Mouse (Mus musculus): Measurements from ENCODE around the gene Nexn. TPM values are rescaled to one million over a fixed set of nuclear protein-coding genes. Genes with fewer than 3 reads are reported as not detected.

Nexn gene
- polyA plus RNA-seq, 1 experiment from 2014 or later, result 18.1 TPM

GRCm38 (mm10) chr3:152208096-152208885 lies 57.9 kb downstream of the Nexn start:
- DNase-seq (ENCODE audit: low spot score), result no peak
- ATAC-seq (replicated peaks; ENCODE audit: low FRiP score, low read depth), result no peak
- H3K4me3 ChIP-seq (replicated peaks; ENCODE audit: low read depth, low read length), result no peak overlapping the region; the same call in 1 of the 2 replicates
- H3K27ac ChIP-seq, result no peak overlapping the region
- H3K9ac ChIP-seq (ENCODE audit: low read depth, low read length), result no peak overlapping the region
- no peaks in the 10 kb centered on the region for H3K27me3 ChIP-seq (ENCODE audit: insufficient read depth, low read length)
- H3K9me3 ChIP-seq (replicated peaks; ENCODE audit: low read length), result no peaks in the 10 kb centered on the region
- no peaks in the 10 kb centered on the region for H3K36me3 ChIP-seq (ENCODE audit: insufficient read depth, low read length)
- H3K4me2 ChIP-seq (ENCODE audit: low read length), result no peak overlapping the region
- peaks cover 19% of the 10 kb centered on the region for H3K4me1 ChIP-seq (replicated peaks; ENCODE audit: insufficient read depth, low read length)
- no peak for TF ChIP-seq CTCF (IDR thresholded peaks at IDR 0.05; ENCODE audit: low read depth)
- 84% methylated on average over 7 of the region's 7 CpGs for WGBS

- 95% methylated on average over 4 of the region's 4 CpGs for WGBS
- H3K9ac ChIP-seq (ENCODE audit: low read depth, low read length), result no peak overlapping the region
- no peaks in the 10 kb centered on the region for H3K36me3 ChIP-seq (ENCODE audit: insufficient read depth, low read length)
- H3K27me3 ChIP-seq (ENCODE audit: insufficient read depth, low read length), result no peaks in the 10 kb centered on the region
- ATAC-seq (replicated peaks; ENCODE audit: low FRiP score, low read depth), result no peak
- no peak for DNase-seq (ENCODE audit: low spot score)
- H3K4me3 ChIP-seq (replicated peaks; ENCODE audit: low read depth, low read length), result no peak overlapping the region
- no peak overlapping the region for H3K4me2 ChIP-seq (ENCODE audit: low read length)
- H3K4me1 ChIP-seq (replicated peaks; ENCODE audit: insufficient read depth, low read length), result 0 out of 2 replicates have a peak, but pooled peaks cover 7% of the 10 kb centered on the region
- no peak overlapping the region for H3K27ac ChIP-seq
- no peaks in the 10 kb centered on the region for H3K9me3 ChIP-seq (replicated peaks; ENCODE audit: low read length)
- TF ChIP-seq CTCF (IDR thresholded peaks at IDR 0.05; ENCODE audit: low read depth), result no peak
Measured at GRCm38 (mm10) chr3:152207156-152207555, 59.0 kb downstream of the Nexn start.

DNA sequence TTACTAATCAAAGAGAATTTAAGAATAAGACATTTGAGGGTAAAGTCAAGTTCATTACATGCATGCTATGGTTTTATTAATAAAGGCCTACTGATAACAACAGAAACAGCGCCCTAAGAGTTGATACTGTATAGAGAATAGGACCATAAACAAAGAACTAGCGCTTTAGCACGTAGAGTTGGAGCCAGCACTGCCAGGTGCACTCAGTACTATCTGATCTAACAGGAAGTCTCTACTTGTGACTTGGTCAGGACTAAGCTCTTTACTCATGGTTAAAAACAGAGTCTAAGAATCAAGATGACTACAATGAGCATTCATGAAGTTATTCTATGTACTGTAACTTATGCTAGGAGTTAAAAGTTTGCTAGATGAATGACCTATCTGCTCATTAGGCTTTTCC lies 61.6 kb downstream of the Nexn start:
- Histone ChIP-seq H3K4me3 (replicated peaks; ENCODE audit: low read depth, low read length) (no peak overlapping the region), H3K36me3 (ENCODE audit: insufficient read depth, low read length) (no peaks in the 10 kb centered on the region), H3K27ac (no peak overlapping the region), H3K4me2 (ENCODE audit: low read length) (no peak overlapping the region), H3K9ac (ENCODE audit: low read depth, low read length) (no peak overlapping the region), H3K27me3 (ENCODE audit: insufficient read depth, low read length) (no peaks in the 10 kb centered on the region), H3K9me3 (replicated peaks; ENCODE audit: low read length) (no peaks in the 10 kb centered on the region), H3K4me1 (replicated peaks; ENCODE audit: insufficient read depth, low read length) (0 out of 2 replicates have a peak, but pooled peaks cover 4% of the 10 kb centered on the region)
- WGBS, result 78% methylated on average over 3 of the region's 3 CpGs
- ATAC-seq (replicated peaks; ENCODE audit: low FRiP score, low read depth) (no peak), DNase-seq (ENCODE audit: low spot score) (no peak)
- no peak for TF ChIP-seq CTCF (IDR thresholded peaks at IDR 0.05; ENCODE audit: low read depth)

DNA sequence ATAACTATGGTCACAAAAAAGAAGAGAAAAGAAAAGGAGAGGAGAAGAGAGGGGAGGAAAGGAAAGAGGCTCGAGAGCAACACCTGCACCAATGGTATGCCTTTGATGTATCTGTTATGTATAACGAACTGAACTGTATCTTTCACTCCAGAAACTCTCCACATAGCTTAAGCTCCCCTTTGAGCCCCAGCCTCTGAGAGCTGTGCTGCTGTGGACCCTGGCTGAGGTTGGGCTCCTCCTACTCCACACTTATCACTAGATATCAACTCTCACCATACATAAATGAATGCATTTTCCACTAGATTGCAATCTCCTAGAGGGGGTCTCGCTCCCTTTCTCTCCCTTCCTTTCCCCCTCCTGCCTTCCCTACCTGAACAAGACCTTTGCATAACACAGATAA lies 62.2 kb downstream of the Nexn start:
- no peaks in the 10 kb centered on the region for H3K27me3 ChIP-seq (ENCODE audit: insufficient read depth, low read length)
- no peak overlapping the region for H3K9ac ChIP-seq (ENCODE audit: low read depth, low read length)
- H3K4me1 ChIP-seq (replicated peaks; ENCODE audit: insufficient read depth, low read length), result 0 out of 2 replicates have a peak, but pooled peaks cover 4% of the 10 kb centered on the region
- no peak for DNase-seq (ENCODE audit: low spot score)
- H3K4me2 ChIP-seq (ENCODE audit: low read length), result no peak overlapping the region
- ATAC-seq (replicated peaks; ENCODE audit: low FRiP score, low read depth), result no peak
- H3K4me3 ChIP-seq (replicated peaks; ENCODE audit: low read depth, low read length), result no peak overlapping the region
- 53% methylated on average over 3 of the region's 3 CpGs for WGBS
- H3K9me3 ChIP-seq (replicated peaks; ENCODE audit: low read length), result no peaks in the 10 kb centered on the region
- no peaks in the 10 kb centered on the region for H3K36me3 ChIP-seq (ENCODE audit: insufficient read depth, low read length)
- TF ChIP-seq CTCF (IDR thresholded peaks at IDR 0.05; ENCODE audit: low read depth), result no peak
- no peak overlapping the region for H3K27ac ChIP-seq

- Histone ChIP-seq H3K4me1 (replicated peaks; ENCODE audit: insufficient read depth, low read length) (0 out of 2 replicates have a peak, but pooled peaks cover under 1% of the 10 kb centered on the region), H3K36me3 (ENCODE audit: insufficient read depth, low read length) (no peaks in the 10 kb centered on the region), H3K4me2 (ENCODE audit: low read length) (no peak overlapping the region), H3K9ac (ENCODE audit: low read depth, low read length) (no peak overlapping the region), H3K4me3 (replicated peaks; ENCODE audit: low read depth, low read length) (no peak overlapping the region), H3K9me3 (replicated peaks; ENCODE audit: low read length) (no peaks in the 10 kb centered on the region), H3K27ac (no peak overlapping the region), H3K27me3 (ENCODE audit: insufficient read depth, low read length) (no peaks in the 10 kb centered on the region)
- no peak for ATAC-seq (replicated peaks; ENCODE audit: low FRiP score, low read depth)
- TF ChIP-seq CTCF (IDR thresholded peaks at IDR 0.05; ENCODE audit: low read depth), result no peak
- WGBS, result 87% methylated on average over 6 of the region's 6 CpGs
- DNase-seq (ENCODE audit: low spot score), result no peak
Measured at GRCm38 (mm10) chr3:152203411-152203810, 62.7 kb downstream of the Nexn start.

- Histone ChIP-seq H3K27me3 (ENCODE audit: insufficient read depth, low read length) (no peaks in the 10 kb centered on the region), H3K4me3 (replicated peaks; ENCODE audit: low read depth, low read length) (no peak overlapping the region), H3K9ac (ENCODE audit: low read depth, low read length) (no peak overlapping the region), H3K36me3 (ENCODE audit: insufficient read depth, low read length) (no peaks in the 10 kb centered on the region), H3K9me3 (replicated peaks; ENCODE audit: low read length) (no peaks in the 10 kb centered on the region), H3K4me1 (replicated peaks; ENCODE audit: insufficient read depth, low read length) (no peaks in the 10 kb centered on the region), H3K4me2 (ENCODE audit: low read length) (no peak overlapping the region), H3K27ac (no peak overlapping the region)
- no peak for DNase-seq (ENCODE audit: low spot score)
- no peak for ATAC-seq (replicated peaks; ENCODE audit: low FRiP score, low read depth)
- TF ChIP-seq CTCF (IDR thresholded peaks at IDR 0.05; ENCODE audit: low read depth), result no peak
Measured at GRCm38 (mm10) chr3:152202942-152203341, 63.2 kb downstream of the Nexn start.
